Mouse (Mus musculus) liver, adult (tissue): Measurements from ENCODE around the gene Mctp1.

Experiments used
- GATA4 ChIP-seq: IDR thresholded peaks from 2 replicates; pipeline ENCODE4 v1.6.1; 2014; ENCODE audit warnings: mild to moderate bottlenecking, low read length; ENCODE audit not compliant: insufficient replicate concordance

The Mctp1 gene

GRCm38 (mm10) chr13:76383972-76384663 is at the start of gene Mctp1:
Gene Mctp1 (plus strand): TSS chr13:76384535.
- no peak for TF ChIP-seq GATA4

GRCm38 (mm10) chr13:76358720-76359119 is 25.6 kb upstream of the Mctp1 start:
- no peak for TF ChIP-seq GATA4

DNA sequence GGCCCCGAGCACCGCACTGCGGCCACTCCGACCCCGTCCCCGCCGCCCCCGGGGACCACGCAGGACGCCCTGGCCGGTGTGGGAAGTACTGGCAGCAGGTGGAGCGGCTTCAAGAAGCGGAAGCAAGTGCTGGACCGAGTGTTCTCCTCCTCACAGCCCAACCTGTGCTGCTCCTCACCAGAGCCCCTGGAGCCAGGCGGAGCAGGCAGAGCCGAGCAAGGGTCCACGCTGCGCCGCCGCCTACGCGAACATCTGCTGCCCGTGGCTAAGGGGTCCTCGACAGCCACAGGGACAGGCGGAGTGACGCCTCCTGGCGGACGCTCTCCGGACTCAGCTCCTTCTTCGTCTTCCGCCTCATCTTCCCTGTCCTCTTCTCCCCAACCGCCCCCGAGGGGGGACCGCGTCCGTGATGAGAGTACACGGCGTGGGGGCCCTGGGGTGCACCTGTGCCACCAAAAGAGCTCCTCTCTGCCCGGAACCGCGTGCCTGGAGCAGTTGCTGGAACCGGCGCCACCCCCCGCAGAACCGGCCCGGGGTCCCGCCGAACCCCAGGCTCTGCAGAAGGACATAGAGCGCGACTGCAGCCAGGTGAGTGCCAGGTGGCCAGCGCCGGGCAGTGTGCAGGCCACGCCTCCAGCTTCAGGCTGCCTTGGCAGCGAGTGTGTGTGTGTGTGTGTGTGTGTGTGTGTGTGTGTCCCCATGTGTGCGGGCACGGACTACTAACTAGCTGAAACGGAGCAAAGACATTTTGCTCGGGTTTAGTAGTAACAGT is 515 bp downstream of the Mctp1 start:
- TF ChIP-seq GATA4, result no peak

GRCm38 (mm10) chr13:76388615-76389014 is 4.3 kb downstream of the Mctp1 start:
- no peak for TF ChIP-seq GATA4

GRCm38 (mm10) chr13:76391920-76392319 is 7.6 kb downstream of the Mctp1 start:
- no peak for TF ChIP-seq GATA4

- no peak for TF ChIP-seq GATA4
Measured at GRCm38 (mm10) chr13:76393106-76393505, 8.8 kb downstream of the Mctp1 start.

GRCm38 (mm10) chr13:76395906-76396305 is 11.6 kb downstream of the Mctp1 start:
- no peak for TF ChIP-seq GATA4

DNA sequence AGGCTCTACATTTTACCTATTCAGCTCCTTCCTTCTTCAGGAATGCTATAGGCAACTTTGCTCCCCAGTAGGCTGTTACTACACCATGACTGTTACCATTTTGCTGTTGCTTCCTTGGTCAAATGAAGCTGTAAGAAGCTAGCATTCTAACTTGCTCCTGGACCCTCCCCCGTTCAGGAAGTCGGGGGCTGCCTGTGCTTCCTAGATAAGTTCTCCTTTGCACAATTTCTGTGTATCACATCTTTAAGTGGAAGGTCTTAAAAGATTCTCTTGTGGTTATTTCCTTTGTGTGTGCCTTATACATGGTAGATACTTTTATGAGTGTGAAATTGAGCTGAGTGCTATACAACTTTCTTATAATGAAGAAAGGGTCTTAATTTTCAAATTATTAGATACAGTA is 25.0 kb downstream of the Mctp1 start:
- no peak for TF ChIP-seq GATA4

DNA sequence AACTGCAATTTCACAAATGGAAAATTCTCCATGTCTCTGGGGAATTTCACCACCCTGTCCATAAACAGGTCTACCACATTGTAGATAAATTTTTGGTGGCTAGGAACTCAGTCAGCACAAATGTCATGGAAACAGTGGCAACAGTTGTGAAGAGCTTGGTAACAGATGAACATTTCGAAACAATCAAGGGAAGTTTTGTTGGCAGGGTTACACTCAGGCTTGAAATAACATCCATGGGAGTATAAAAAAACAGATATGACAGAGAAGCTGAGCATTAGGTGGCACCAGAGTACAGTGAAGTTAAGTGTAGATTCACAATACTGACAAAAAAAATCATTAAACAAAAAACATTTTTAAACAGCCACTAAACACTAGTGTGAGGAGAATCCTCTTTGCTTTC is 26.3 kb downstream of the Mctp1 start:
- no peak for TF ChIP-seq GATA4

DNA sequence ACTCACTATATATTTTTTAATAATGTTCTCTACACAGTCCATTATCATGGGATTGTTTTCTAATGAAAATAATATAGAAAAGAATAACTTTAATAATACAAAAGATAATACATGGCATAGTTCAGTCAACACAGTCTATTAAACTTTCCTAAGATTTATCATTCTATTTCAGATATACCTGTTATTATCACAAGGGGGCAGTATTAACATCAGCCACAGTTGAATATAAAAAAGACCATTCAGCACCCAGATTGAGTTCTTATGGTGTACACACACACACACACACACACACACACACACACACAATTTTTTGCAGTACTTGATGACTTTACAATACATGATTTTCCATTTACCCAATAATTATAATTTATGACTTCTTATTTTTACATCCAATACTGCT is 31.0 kb downstream of the Mctp1 start:
- TF ChIP-seq GATA4, result no peak

DNA sequence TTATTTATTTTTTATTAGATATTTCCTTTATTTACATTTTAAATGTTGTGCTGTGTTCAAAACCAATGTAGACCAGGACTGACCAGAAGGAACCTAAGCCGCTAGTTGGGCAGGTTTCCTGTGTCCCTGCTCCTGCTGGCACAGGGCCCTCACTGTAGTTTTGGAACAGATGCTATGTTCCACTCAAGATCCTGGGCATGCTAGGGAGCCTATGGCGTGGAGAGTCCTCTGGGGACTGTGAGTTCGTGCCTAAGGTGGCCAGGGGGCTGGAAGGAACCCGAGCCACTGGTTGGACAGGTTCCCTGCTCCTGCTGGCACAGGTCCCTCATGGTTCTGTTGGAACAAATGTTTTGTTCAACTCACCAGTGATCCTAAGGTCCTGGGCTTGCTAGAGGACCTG is 35.8 kb downstream of the Mctp1 start:
- no peak for TF ChIP-seq GATA4

- no peak for TF ChIP-seq GATA4
Measured at GRCm38 (mm10) chr13:76421075-76421474, 36.7 kb downstream of the Mctp1 start.

DNA sequence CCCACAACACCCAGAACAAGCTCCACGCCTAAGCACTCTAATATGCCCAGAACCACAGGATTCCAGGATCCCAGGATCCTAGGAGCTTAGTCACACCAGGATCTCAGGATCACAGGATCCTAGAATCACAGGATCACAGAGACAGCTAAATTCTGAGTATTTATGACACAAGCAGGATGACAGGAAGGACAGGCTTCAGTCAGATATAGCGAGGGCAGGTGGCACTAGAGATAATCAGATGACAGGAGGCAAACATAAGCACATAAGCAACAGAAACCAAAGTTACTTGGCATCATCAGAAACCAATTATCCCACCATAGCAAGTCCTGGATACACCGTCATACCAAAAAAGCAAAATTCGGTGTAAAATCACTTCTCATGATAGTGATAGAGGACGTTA is 37.8 kb downstream of the Mctp1 start:
- no peak for TF ChIP-seq GATA4

- no peak for TF ChIP-seq GATA4
Measured at GRCm38 (mm10) chr13:76429456-76429855, 45.1 kb downstream of the Mctp1 start.

GRCm38 (mm10) chr13:76429927-76430326 is 45.6 kb downstream of the Mctp1 start:
- no peak for TF ChIP-seq GATA4

- TF ChIP-seq GATA4, result no peak
Measured at GRCm38 (mm10) chr13:76431946-76432345, 47.6 kb downstream of the Mctp1 start.
